Mouse (Mus musculus) adrenal gland, adult 18-20 months (tissue): Measurements from ENCODE around the gene Syt7. TPM values are rescaled to one million over a fixed set of nuclear protein-coding genes. Genes with fewer than 3 reads are reported as not detected.

Experiments
- DNase-seq, 2 experiments: peaks; one replicate each; pipeline ENCODE4 v3.0.0; 2021 to 2022; ENCODE audit warnings: low spot score in 2 of 2
- long read RNA-seq, 2 experiments: library from polyadenylated mRNA; stranded (forward); transcript quantifications; one replicate each; pipeline ENCODE4 v2.0.0; 2021
- total RNA-seq, 2 experiments: library from RNA; stranded (reverse); gene quantifications; 1 replicate in 1 of 2; 2 replicates in 1 of 2; pipeline ENCODE4 v1.2.3; 2021

Gene Syt7
- 10 to 100 TPM; 32.1 to 33.0 TPM for total RNA-seq
- long read RNA-seq, experiment 1, partial matches to known transcripts: 1 of 12 reads
- long read RNA-seq, experiment 1, other reads (novel, unspliced or antisense): 6 of 12 reads
- long read RNA-seq, experiment 2, partial matches to known transcripts: 0 of 12 reads
- long read RNA-seq, experiment 2, other reads (novel, unspliced or antisense): 10 of 12 reads

GRCm38 (mm10) chr19:10388615-10389313, at the start of gene Syt7:
Gene Syt7 (plus strand): TSS chr19:10389090.
- peak; percentile 92 to 93 for DNase-seq

GRCm38 (mm10) chr19:10339271-10339670, 49.6 kb upstream of the Syt7 start:
- DNase-seq: no peak

- DNase-seq: no peak
Observed at GRCm38 (mm10) chr19:10340661-10341060, 48.2 kb upstream of the Syt7 start.

GRCm38 (mm10) chr19:10341152-10341551, 47.7 kb upstream of the Syt7 start:
- peak; percentile 36 to 62 for DNase-seq

GRCm38 (mm10) chr19:10341817-10342439, 47.0 kb upstream of the Syt7 start:
- peak; percentile 57 to 70 for DNase-seq

- DNase-seq: no peak
Observed at GRCm38 (mm10) chr19:10343866-10344265, 45.0 kb upstream of the Syt7 start.

- DNase-seq: no peak
Observed at GRCm38 (mm10) chr19:10345696-10346095, 43.2 kb upstream of the Syt7 start.

GRCm38 (mm10) chr19:10347628-10348273, 41.1 kb upstream of the Syt7 start:
- no peak for DNase-seq

- no peak for DNase-seq
Observed at GRCm38 (mm10) chr19:10352218-10352617, 36.7 kb upstream of the Syt7 start.

- DNase-seq: no peak
Observed at GRCm38 (mm10) chr19:10354830-10355229, 34.1 kb upstream of the Syt7 start.

- DNase-seq: peak; percentile 34 to 35
Observed at GRCm38 (mm10) chr19:10356845-10357503, 31.9 kb upstream of the Syt7 start.

- DNase-seq: no peak
Observed at GRCm38 (mm10) chr19:10359105-10359946, 29.6 kb upstream of the Syt7 start.

- DNase-seq: no peak
Observed at GRCm38 (mm10) chr19:10362473-10363129, 26.3 kb upstream of the Syt7 start.

GRCm38 (mm10) chr19:10363869-10364268, 25.0 kb upstream of the Syt7 start:
- no peak for DNase-seq

GRCm38 (mm10) chr19:10366116-10366845, 22.6 kb upstream of the Syt7 start:
- no peak for DNase-seq

GRCm38 (mm10) chr19:10367802-10368201, 21.1 kb upstream of the Syt7 start:
- DNase-seq: no peak

- DNase-seq: no peak
Observed at GRCm38 (mm10) chr19:10369936-10370335, 19.0 kb upstream of the Syt7 start.

GRCm38 (mm10) chr19:10373191-10373590, 15.7 kb upstream of the Syt7 start:
- DNase-seq: no peak

- no peak for DNase-seq
Observed at GRCm38 (mm10) chr19:10375260-10375659, 13.6 kb upstream of the Syt7 start.
